Mouse (Mus musculus): Measurements from ENCODE around the gene Slc4a5. TPM values are rescaled to one million over a fixed set of nuclear protein-coding genes. Genes with fewer than 3 reads are reported as not detected.

Slc4a5 gene
- polyA plus RNA-seq, 2 experiments, result 0.52 to 1.4 TPM

GRCm38 (mm10) chr6:83206321-83206720 lies 13.3 kb upstream of the Slc4a5 start:
- H3K4me1 ChIP-seq (replicated peaks; ENCODE audit: control insufficient read depth in 2 of 2, insufficient read depth in 2 of 2, low read length in 1 of 2), result no peaks in the 10 kb centered on the region
- 66% methylated on average over 11 of the region's 11 CpGs for WGBS (ENCODE audit: insufficient replicate concordance)
- H3K9me3 ChIP-seq (ENCODE audit: control insufficient read depth, low read length), result no peaks in the 10 kb centered on the region
- no peak for ATAC-seq (ENCODE audit: insufficient read depth)
- H3K4me2 ChIP-seq (ENCODE audit: low read depth), result no peak overlapping the region
- no peak overlapping the region for H3K27ac ChIP-seq
- H3K27me3 ChIP-seq (ENCODE audit: control insufficient read depth, insufficient read depth, low read length), result no peaks in the 10 kb centered on the region
- H3K9ac ChIP-seq (replicated peaks), result no peak overlapping the region
- H3K36me3 ChIP-seq (replicated peaks; ENCODE audit: control insufficient read depth, insufficient read depth, low read depth), result no peaks in the 10 kb centered on the region
- TF ChIP-seq CTCF (IDR thresholded peaks at IDR 0.05; ENCODE audit: low read depth) (no peak), EP300 (IDR thresholded peaks at IDR 0.05; ENCODE audit: low read depth) (no peak)
- H3K4me3 ChIP-seq (ENCODE audit: insufficient read depth in 1 of 2, low read depth in 2 of 2, low read length in 2 of 2), result no peak overlapping the region
- no peak for DNase-seq (ENCODE audit: low read depth in 3 of 3, low spot score in 3 of 3)

- H3K9ac ChIP-seq (replicated peaks), result no peak overlapping the region
- no peaks in the 10 kb centered on the region for H3K27me3 ChIP-seq (ENCODE audit: control insufficient read depth, insufficient read depth, low read length)
- WGBS (ENCODE audit: insufficient replicate concordance), result 45% methylated on average over 9 of the region's 9 CpGs
- DNase-seq (ENCODE audit: low read depth in 3 of 3, low spot score in 3 of 3) (no peak), ATAC-seq (ENCODE audit: insufficient read depth) (no peak)
- no peak overlapping the region for H3K27ac ChIP-seq
- TF ChIP-seq CTCF (IDR thresholded peaks at IDR 0.05; ENCODE audit: low read depth) (no peak), EP300 (IDR thresholded peaks at IDR 0.05; ENCODE audit: low read depth) (no peak)
- H3K4me1 ChIP-seq (replicated peaks; ENCODE audit: control insufficient read depth in 2 of 2, insufficient read depth in 2 of 2, low read length in 1 of 2), result no peaks in the 10 kb centered on the region
- no peak overlapping the region for H3K4me3 ChIP-seq (ENCODE audit: insufficient read depth in 1 of 2, low read depth in 2 of 2, low read length in 2 of 2)
- H3K4me2 ChIP-seq (ENCODE audit: low read depth), result no peak overlapping the region
- H3K9me3 ChIP-seq (ENCODE audit: control insufficient read depth, low read length), result no peaks in the 10 kb centered on the region
- H3K36me3 ChIP-seq (replicated peaks; ENCODE audit: control insufficient read depth, insufficient read depth, low read depth), result no peaks in the 10 kb centered on the region
These were observed 12.1 kb upstream of the Slc4a5 start for GRCm38 (mm10) chr6:83207361-83208049.

DNA sequence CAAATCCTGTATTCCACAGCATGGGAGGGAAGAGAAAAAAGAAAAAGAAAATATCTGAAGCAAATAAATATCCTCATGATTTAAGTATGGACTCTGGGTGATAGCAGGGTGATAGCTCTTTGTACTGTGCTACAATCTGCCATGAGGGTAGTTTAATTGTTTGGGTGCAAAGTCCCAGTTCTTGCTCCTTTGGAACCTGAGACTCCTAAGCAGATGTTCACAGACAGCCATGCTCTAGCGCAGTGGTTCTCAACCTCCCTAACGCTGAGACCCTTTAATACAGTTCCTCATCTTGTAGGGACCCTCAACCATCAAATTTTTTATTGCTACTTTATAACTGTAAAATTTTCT lies 11.6 kb upstream of the Slc4a5 start:
- WGBS (ENCODE audit: insufficient replicate concordance), result 63% methylated on average over 2 of the region's 2 CpGs
- DNase-seq (ENCODE audit: low read depth in 3 of 3, low spot score in 3 of 3) (no peak), ATAC-seq (ENCODE audit: insufficient read depth) (no peak)
- H3K4me3 ChIP-seq (ENCODE audit: insufficient read depth in 1 of 2, low read depth in 2 of 2, low read length in 2 of 2), result no peak overlapping the region
- no peaks in the 10 kb centered on the region for H3K27me3 ChIP-seq (ENCODE audit: control insufficient read depth, insufficient read depth, low read length)
- no peak overlapping the region for H3K4me2 ChIP-seq (ENCODE audit: low read depth)
- no peaks in the 10 kb centered on the region for H3K36me3 ChIP-seq (replicated peaks; ENCODE audit: control insufficient read depth, insufficient read depth, low read depth)
- H3K9ac ChIP-seq (replicated peaks), result no peak overlapping the region
- no peak overlapping the region for H3K27ac ChIP-seq
- no peak for TF ChIP-seq CTCF (IDR thresholded peaks at IDR 0.05; ENCODE audit: low read depth)
- TF ChIP-seq EP300 (IDR thresholded peaks at IDR 0.05; ENCODE audit: low read depth), result no peak
- H3K4me1 ChIP-seq (replicated peaks; ENCODE audit: control insufficient read depth in 2 of 2, insufficient read depth in 2 of 2, low read length in 1 of 2), result no peaks in the 10 kb centered on the region
- no peaks in the 10 kb centered on the region for H3K9me3 ChIP-seq (ENCODE audit: control insufficient read depth, low read length)

DNA sequence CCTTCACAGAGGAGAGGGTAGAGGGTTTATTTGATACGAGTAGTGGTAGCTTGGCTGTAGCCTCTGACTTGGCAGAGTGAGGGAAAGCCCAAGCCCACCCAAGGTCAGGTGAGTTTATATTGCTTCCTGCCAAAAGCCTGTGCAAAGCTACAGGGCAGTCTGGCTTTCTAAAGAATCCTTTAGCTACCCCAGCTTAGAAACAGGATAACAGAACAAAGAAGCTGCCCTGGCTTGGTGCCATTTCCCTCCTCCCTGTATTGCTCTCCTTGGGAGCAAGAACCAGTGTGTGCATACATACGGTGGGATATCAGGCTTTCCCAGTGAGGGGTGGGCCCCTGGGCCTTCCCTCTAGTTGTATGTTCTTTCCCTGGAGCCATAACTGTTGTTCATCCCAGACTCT lies 9.1 kb upstream of the Slc4a5 start:
- Histone ChIP-seq H3K9me3 (ENCODE audit: control insufficient read depth, low read length) (no peaks in the 10 kb centered on the region), H3K27me3 (ENCODE audit: control insufficient read depth, insufficient read depth, low read length) (no peaks in the 10 kb centered on the region), H3K4me1 (replicated peaks; ENCODE audit: control insufficient read depth in 2 of 2, insufficient read depth in 2 of 2, low read length in 1 of 2) (no peaks in the 10 kb centered on the region), H3K4me2 (ENCODE audit: low read depth) (no peak overlapping the region), H3K27ac (no peak overlapping the region), H3K36me3 (replicated peaks; ENCODE audit: control insufficient read depth, insufficient read depth, low read depth) (no peaks in the 10 kb centered on the region), H3K9ac (replicated peaks) (no peak overlapping the region), H3K4me3 (ENCODE audit: insufficient read depth in 1 of 2, low read depth in 2 of 2, low read length in 2 of 2) (no peak overlapping the region)
- TF ChIP-seq CTCF (IDR thresholded peaks at IDR 0.05; ENCODE audit: low read depth) (no peak), EP300 (IDR thresholded peaks at IDR 0.05; ENCODE audit: low read depth) (no peak)
- DNase-seq (ENCODE audit: low read depth in 3 of 3, low spot score in 3 of 3), result no peak
- WGBS (ENCODE audit: insufficient replicate concordance), result 56% methylated on average over 2 of the region's 2 CpGs
- no peak for ATAC-seq (ENCODE audit: insufficient read depth)

DNA sequence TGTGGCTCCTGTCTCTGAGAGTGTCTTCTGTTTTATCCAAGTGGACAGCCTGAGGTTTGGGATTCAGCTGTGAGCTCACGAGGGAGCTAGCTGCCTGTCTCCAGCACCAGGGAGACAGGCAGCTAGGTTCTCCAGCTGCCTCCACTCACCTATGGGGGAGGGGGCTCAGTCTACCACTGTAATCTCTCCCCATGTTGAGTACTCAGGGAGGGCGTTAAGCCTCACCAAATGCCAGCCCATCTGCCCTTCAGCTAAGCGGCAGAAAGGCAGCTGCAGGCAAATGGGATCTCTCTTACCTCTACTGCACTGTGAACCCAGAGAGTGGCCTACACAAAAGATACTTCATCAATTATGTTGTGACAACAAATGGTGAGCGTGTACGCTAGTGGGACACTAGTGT lies 8.1 kb upstream of the Slc4a5 start:
- H3K4me3 ChIP-seq (ENCODE audit: insufficient read depth in 1 of 2, low read depth in 2 of 2, low read length in 2 of 2), result no peak overlapping the region
- H3K27me3 ChIP-seq (ENCODE audit: control insufficient read depth, insufficient read depth, low read length), result no peaks in the 10 kb centered on the region
- H3K9ac ChIP-seq (replicated peaks), result no peak overlapping the region
- H3K4me1 ChIP-seq (replicated peaks; ENCODE audit: control insufficient read depth in 2 of 2, insufficient read depth in 2 of 2, low read length in 1 of 2), result no peaks in the 10 kb centered on the region
- no peak overlapping the region for H3K27ac ChIP-seq
- H3K9me3 ChIP-seq (ENCODE audit: control insufficient read depth, low read length), result no peaks in the 10 kb centered on the region
- DNase-seq (ENCODE audit: low read depth in 3 of 3, low spot score in 3 of 3) (no peak), ATAC-seq (ENCODE audit: insufficient read depth) (no peak)
- WGBS (ENCODE audit: insufficient replicate concordance), result 37% methylated on average over 5 of the region's 5 CpGs
- TF ChIP-seq EP300 (IDR thresholded peaks at IDR 0.05; ENCODE audit: low read depth), result no peak
- TF ChIP-seq CTCF (IDR thresholded peaks at IDR 0.05; ENCODE audit: low read depth), result no peak
- H3K36me3 ChIP-seq (replicated peaks; ENCODE audit: control insufficient read depth, insufficient read depth, low read depth), result no peaks in the 10 kb centered on the region
- no peak overlapping the region for H3K4me2 ChIP-seq (ENCODE audit: low read depth)
